Mouse (Mus musculus) A20 (cell line): ENCODE data around the gene Traf4.
"Not testable (repeated sequence)": the region's sequence is repeated elsewhere in the genome, so short reads cannot be mapped to it uniquely, and the experiment has no call there.

Source experiments
- DNase-seq: peaks from one replicate; pipeline ENCODE4 v3.0.0-alpha.2; 2011; ENCODE audit warnings: low read depth, low spot score

Gene Traf4

DNA sequence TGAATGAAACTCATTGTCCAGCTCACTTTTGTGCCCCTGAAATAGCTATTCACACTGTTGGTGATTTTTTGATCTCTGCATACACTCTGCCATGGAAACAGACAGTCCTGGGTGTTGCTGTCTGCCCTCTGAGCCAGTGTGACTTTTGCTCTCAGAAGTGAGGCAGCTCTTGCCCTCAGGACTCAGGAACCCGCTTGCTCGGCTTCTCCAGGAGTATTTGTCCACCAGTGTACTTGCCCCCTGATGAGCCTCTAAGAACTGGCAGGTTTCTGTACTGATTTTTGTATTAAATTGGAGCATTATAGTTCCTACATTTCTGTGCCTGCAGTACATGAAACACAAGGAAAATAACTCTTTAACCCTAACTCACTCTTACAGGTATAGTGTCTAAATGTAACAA, 21.9 kb downstream of the Traf4 start:
- DNase-seq = no peak

DNA sequence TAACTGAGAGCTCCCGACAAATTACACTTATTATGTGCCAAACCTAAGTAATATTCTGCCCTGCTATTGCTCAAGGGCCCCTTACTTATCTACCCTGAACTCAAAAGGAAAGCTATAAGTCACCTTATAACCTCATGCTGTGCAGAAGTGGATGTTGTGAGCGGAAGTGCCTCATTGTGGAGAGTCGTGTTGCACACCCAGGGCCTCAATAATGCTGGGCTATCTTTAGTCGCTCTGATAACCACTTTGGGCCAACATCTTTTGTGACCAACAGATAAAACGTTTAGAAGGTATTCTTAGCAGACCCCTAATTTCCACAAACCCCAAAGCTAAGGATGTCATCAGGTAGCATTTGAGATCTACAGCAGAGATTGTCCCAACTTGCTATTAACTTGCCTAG, 24.7 kb downstream of the Traf4 start:
- no peak for DNase-seq

DNA sequence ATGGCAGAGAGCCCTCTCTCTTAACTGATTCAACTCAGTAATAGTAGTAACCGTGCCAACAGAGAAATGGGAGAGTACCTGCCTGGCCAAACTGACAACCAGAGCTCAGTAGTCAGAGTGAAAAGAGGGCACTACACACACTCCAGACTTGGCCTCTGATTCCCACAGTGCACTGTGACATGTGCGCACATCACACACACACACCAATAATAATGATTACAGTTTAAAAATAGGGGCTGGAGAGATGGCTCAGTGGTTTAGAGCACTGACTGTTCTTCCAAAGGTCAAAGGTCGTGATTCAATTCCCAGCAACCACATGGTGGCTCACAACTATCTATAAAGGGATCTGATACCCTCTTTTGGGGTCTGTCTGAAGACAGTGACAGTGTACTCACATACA, 27.4 kb downstream of the Traf4 start:
- no peak for DNase-seq

DNA sequence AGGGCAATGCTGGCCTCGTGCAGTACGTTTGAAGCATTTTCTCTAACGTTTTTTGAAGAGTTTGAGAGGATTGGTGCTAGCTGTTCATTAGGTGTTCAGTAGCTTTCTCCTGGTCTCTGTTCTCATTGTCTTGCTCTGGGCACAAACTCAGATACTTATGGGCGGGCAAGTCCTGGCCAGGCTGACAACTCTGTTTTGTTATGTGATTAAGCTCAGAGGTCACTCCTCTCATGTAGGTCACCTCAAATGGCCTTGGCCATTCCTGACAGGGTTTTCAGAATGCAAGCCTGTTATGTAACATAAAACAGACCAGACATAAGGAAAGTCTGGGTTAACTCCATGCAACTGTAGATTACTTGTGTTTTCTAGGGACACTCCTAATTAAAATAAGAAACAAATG, 27.8 kb downstream of the Traf4 start:
- no peak for DNase-seq

DNA sequence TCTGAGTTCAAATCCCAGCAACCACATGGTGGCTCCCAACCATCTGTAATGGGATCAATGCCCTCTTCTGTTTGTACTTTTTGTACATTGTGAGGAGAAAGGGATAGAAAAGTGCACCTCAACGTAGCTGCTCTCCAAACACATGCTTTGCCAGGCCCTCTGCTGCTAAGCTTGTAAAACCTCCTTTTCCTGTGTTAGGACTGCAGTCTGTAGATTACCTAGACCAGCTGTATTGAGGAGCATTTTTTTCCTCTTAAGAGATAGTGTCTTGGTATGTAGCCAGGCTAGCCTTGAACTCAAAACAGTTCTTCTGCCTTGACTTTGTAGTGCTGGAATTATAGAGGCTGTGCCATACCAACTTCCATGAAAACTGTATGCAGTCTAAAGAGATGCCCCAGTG, 29.3 kb downstream of the Traf4 start:
- no peak for DNase-seq

DNA sequence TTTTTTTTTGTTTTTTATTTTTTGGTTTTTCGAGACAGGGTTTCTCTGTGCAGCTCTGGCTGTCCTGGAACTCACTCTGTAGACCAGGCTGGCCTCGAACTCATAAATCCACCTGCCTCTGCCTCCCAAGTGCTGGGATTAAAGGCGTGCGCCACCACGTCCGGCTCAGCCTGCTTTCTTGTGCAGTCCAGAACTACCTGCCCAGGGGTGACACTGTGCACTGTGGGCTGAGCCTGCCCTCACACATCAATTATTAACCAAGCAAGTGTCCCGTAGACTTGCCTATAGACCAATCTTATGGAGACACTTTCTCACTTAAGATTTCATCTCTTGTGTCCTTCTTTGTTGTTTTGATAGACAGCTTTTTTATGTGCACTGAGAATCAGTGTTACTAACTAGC, 30.1 kb downstream of the Traf4 start:
- DNase-seq = not testable (repeated sequence)

DNA sequence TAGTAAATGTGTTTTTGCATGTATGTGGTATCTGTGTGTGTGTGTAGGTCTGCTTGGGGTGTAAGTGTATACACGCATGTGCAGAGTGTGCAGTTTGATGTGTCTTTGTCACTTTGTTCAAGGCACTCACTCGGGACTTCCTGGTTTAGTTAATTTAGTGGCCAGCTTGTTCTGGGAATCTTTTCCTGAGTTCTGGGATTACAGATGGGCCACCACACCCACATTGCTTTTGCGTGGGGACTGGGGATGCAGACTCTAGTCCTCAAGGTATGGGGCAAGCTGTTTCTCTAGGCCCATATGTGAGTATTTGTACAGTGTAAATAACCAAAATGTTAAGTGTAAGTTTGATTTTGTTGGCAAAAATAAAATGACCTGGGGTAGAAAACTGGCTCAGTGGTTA, 31.0 kb downstream of the Traf4 start:
- no peak for DNase-seq

DNA sequence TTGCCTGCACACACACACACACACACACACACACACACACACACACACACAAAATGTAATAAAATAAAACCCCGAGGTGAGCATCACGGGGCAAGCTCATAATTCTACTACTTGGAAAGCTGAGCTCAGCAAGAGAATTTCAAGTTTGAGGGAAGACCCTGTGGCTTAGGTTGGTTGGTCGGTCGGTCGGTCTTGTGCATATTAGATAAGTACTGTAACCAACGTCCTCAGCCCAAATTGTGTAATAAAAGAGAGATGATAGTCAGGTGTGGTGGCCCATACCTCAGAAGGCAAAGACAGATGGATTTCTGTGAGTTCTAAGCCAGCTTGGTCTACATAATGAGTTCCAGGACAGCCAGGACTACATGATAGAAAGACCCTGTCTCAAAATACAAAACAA, 31.5 kb downstream of the Traf4 start:
- no peak for DNase-seq

DNA sequence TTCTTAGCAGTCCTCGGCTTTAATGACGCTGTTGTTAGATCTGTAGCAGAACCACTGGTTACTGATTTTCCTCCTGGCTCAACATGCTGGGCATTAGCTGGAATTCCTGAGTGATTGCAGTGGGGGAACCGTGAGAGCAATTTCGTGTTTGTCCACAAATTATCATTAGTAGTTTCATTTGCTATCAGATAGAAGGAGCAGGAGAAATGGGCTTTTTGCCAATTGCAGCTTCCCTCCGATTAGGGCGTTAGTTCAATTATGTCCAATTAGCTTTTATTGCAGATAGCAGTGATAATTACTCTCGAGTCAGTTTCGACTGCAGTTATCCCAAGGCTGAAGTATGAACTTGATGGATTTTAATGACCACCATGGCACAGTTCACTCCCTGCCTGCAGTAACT, 35.9 kb downstream of the Traf4 start:
- no peak for DNase-seq

DNA sequence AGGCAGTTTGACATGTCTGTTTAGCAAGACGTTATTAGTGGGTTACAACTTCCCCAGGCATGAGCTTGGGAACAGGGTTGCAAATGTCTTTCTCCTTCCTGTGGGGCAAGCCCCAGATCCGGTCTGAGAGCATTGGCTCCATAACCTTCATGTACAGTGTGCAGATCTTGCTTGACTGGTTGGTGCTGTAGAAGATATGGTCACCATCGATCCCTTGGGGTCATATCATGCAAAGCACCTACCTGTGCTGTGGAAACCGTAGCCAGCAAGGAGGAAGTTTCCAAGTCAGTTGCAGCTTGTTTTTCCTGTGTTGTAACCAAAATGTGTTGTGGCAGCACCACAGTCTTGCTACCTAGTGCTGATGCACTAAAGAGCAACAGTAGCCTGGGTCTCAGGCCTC, 38.6 kb downstream of the Traf4 start:
- DNase-seq = peak; percentile 30

DNA sequence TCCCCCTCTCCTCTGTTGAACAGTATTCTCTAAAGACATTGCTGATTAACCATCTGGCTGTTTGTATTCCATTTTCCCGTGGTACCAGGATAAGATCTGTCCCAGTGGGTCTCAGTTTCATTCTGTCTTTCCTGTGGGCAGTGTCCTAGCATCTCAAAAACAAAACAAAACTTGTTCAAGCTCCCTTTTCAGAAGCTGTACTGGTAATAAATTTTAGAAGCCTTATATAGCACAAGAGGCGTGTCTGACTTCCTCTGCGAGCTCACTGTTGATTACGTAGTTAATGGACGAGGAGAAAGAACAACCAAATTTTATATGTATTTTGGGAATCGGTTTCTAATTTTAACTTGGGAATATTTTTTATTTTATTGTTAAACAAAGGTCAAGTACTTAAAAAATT, 39.7 kb downstream of the Traf4 start:
- peak; percentile 42 for DNase-seq

DNA sequence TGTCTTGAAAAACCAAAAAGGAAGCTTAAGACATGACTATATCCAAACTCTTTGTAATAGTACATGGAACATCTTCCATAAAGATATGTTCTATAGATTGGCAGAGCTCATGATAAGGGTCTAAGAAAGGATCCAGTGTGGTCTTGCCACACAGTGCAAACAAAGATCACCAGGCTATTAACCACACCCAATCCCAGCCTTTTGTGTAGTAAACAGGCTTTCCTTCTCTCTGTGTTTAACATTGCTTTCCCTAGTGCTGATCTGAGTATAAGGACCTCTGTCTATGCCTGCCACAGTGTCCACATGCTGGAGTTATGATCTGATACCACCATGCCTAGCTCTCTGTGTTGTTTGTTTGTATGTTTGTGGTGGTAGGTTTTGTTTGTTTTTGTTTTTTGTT, 41.6 kb downstream of the Traf4 start:
- no peak for DNase-seq

DNA sequence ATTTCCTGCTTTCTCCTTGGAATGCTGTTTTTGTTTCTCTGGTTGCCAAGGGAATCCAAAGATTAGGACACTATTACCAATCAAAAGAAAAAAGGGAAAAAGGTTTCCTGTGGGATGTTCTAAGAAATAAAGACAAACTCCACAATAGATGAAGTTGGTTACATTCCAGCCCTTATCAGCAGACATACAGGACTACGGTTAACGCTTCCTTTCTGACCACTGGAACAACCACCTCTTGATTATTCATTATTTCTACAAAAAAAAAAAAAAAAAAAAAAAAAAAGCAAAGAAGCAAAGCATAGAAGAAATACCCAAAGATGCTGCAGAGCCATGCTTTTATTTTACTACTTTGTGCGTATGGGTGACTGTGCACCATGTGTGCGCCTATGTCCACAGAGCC, 42.6 kb downstream of the Traf4 start:
- no peak for DNase-seq

DNA sequence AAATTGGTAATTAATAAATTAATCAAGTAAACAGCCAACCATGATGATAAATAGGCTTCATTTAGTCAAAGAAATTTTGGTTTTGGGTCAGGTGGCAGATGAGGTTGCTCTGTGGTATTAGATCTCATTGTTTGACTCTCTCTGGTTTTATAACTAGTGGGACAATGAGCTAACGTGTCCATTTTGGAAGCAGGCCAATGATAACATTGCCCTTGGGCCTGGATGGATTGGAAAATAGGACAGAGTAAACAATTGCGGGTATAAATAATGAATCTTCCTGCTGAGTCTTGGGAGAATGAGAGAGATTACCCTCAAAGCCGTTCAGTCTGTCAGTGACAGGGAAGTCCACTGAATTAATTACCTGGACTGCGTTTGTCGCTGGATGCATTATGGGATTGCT, 44.2 kb downstream of the Traf4 start:
- no peak for DNase-seq

DNA sequence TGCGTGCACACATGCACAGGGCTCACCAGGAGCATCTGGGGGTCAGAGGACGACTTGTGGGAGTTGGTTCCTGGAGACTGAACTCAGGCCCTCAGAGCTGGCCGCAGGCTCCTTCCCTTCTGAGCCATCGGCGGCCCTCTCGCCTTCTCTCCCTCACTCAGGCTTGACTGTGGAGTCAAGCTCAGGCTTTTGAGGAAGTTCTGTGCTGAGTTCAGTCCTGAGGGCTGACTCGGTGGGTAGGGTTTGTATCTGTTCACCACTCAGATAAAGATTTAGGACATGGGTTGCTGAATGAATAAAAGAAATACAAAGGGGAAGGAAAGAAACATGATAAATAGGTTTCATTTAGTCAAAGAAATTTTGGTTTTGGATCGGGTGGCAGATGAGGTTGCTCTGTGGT, 45.5 kb downstream of the Traf4 start:
- no peak for DNase-seq

DNA sequence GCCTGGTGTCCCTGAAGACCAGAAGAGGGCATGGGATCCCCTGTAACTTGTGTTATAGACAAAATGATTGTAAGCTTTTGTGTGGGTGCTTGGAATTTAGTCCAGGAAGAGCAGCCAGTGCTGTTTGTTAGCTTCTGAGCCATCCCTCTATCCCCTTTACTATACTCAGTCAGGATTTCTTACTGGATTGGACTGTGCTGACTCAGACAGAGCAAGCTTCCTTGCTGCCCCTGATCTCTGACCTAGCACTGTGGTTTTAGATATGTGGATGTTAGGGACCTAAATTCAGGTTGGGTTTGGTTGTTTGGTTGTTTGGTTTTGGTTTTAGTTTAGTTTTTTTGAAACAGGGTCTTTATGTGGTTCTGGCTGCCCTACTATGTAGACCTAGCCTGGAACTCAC, 46.9 kb downstream of the Traf4 start:
- DNase-seq = no peak

DNA sequence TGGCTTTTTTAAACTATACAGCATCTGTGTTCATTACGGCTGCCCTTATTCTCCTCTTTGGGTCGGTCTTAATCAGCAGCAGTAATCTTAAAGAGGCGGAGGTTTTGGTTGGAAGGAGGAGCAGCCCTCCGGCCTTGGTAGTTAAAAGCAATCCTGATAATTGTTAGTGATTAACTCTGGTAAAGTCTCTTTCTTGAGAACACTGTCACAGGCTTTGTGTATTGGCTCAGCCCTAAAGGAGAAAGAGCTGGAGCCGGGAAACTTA, 49.3 kb downstream of the Traf4 start:
- DNase-seq = no peak

DNA sequence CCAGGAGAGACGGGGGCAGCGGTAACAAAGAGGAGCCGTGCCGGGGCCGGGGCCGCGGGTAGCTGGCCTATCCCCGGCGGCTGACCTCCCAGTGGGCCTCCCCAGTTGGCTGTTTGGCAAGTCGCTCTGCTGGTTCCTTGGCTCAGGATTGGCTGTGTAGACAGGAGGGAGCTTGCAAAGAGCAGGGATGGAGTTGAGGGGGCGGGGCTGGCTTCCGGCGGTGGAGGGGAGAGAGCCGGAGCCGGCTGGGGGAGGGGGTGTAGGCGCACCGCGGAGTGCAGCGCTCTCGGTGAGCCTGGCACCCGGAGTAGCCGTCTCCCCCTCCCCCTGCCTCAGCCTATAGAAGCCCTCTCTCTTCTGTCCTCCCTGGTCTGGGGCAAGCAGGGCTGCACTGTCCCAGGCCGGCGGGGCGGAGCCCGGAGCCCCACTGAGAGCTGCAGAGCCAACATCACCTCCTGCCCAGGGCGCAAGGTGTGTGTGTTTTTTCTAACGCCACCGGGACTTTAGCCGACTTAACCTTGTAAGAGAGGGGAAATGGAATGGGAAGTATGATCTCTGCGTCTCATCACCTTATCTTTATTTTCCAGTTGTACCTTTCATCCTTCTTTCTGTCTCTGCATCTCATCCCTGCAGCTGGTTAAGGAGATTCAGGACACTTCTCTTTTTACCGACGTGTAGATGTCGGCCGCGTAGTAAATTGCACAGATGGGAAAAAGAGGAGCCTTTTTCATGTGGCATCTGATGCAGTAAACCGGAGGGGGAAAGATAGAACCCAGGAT, 49.8 kb downstream of the Traf4 start:
- peak; percentile 89 for DNase-seq

DNA sequence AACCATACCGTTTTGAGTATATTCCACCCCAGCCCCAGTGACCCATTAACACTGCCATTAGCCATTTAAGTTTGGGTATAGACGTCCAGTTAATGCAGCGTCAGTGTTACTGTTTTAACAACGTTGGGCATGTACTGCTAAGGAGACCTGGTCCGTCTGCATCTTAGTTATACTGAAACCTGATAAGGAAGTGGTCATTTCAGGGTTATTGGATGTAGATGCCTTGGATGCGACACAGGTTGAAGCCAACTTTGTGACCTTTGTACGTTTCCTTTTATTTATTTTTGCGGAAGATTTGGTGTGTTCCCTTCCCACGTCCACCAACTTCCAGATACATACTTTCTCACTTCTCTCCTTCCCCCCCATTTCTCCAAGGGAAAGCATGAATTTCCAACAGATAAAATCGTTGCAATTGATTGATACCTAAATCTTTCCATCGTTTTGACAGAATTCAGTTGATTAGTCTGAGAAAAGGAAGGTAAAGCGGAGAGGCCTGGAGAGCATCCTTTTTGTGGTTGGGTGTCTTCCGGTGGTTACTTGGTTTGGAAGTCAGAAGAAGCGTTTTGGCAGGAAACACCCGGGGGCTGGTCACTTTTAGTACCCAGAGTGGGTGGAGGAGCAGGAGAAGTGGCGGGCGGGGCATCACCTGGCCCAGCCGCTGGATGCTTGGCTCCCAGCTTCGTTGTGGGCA, 50.6 kb downstream of the Traf4 start:
- DNase-seq = peak; percentile 48

DNA sequence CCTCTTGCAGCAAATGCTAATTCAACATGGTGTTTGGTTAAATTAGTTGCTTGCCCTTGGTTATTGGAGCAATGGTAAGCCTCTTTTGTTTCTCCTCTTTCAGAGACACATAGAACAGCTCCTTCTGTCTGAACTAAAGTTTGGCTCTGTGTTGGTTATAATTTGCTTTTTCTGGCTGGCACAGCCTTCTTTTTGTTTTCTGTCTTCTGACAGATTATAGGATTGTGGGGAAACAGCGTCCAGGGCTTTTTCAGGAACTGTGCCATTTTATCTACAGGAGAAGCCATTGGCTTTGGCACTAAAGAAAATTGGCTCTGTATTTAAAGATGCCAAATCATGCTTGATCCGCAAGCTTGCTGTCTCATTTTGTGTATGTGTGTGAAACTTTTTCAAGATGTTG, 51.8 kb downstream of the Traf4 start:
- DNase-seq = no peak
